Mouse (Mus musculus): Measurements from ENCODE around the gene Ccnjl. TPM values are rescaled to one million over a fixed set of nuclear protein-coding genes. Genes with fewer than 3 reads are reported as not detected.

Gene Ccnjl
- polyA plus RNA-seq (2015; fragmentation: Nextera tagmentation; extraction: Ambion mirVana): 13.9 and 15.1 TPM in 2 replicates

GRCm38 (mm10) chr11:43528683-43529499 is at the start of gene Ccnjl:
Gene Ccnjl (plus strand): TSS chr11:43528784.
- ATAC-seq: peak; percentile 92
- Histone ChIP-seq H3K27me3 (no peaks in the 10 kb centered on the region), H3K27ac (peak within 1 kb of the TSS; percentile 67), H3K4me2 (peak within 1 kb of the TSS; percentile 86), H3K36me3 (ENCODE audit: poor library complexity, severe bottlenecking) (peaks cover 9% of the 10 kb centered on the region; the same call in 1 of the 2 replicates), H3K9ac (peak within 1 kb of the TSS; percentile 79), H3K9me3 (replicated peaks) (no peaks in the 10 kb centered on the region), H3K4me3 (peak within 1 kb of the TSS; percentile 77), H3K4me1 (peaks cover 30% of the 10 kb centered on the region)
- WGBS: under 1% methylated on average over 71 of the region's 79 CpGs

GRCm38 (mm10) chr11:43479376-43479775 is 49.2 kb upstream of the Ccnjl start:
- Histone ChIP-seq H3K4me3 (no peak overlapping the region), H3K4me2 (no peak overlapping the region), H3K36me3 (ENCODE audit: poor library complexity, severe bottlenecking) (no peaks in the 10 kb centered on the region), H3K9ac (no peak overlapping the region), H3K27me3 (peaks cover 4% of the 10 kb centered on the region), H3K9me3 (replicated peaks) (no peaks in the 10 kb centered on the region), H3K4me1 (peaks cover 6% of the 10 kb centered on the region), H3K27ac (no peak overlapping the region)
- 96% methylated on average over 3 of the region's 3 CpGs for WGBS
- ATAC-seq: no peak

- H3K27ac ChIP-seq: no peak overlapping the region
- H3K27me3 ChIP-seq: no peaks in the 10 kb centered on the region; the same call in 1 of the 2 replicates
- WGBS: 57% methylated on average over 5 of the region's 5 CpGs
- no peak for ATAC-seq
- no peak overlapping the region for H3K4me2 ChIP-seq
- H3K4me3 ChIP-seq: no peak overlapping the region
- H3K9ac ChIP-seq: no peak overlapping the region
- no peaks in the 10 kb centered on the region for H3K36me3 ChIP-seq (ENCODE audit: poor library complexity, severe bottlenecking)
- H3K4me1 ChIP-seq: peaks cover 8% of the 10 kb centered on the region; the same call in 1 of the 2 replicates
- no peaks in the 10 kb centered on the region for H3K9me3 ChIP-seq (replicated peaks)
Observed at GRCm38 (mm10) chr11:43480561-43480960, 48.0 kb upstream of the Ccnjl start.

GRCm38 (mm10) chr11:43481672-43482522 is 46.7 kb upstream of the Ccnjl start:
- WGBS: 63% methylated on average over 3 of the region's 3 CpGs
- no peak overlapping the region for H3K4me3 ChIP-seq
- no peaks in the 10 kb centered on the region for H3K36me3 ChIP-seq (ENCODE audit: poor library complexity, severe bottlenecking)
- no peak for ATAC-seq
- no peaks in the 10 kb centered on the region for H3K9me3 ChIP-seq (replicated peaks)
- H3K27me3 ChIP-seq: no peaks in the 10 kb centered on the region; the same call in 1 of the 2 replicates
- H3K27ac ChIP-seq: no peak overlapping the region
- no peak overlapping the region for H3K9ac ChIP-seq
- H3K4me2 ChIP-seq: no peak overlapping the region
- H3K4me1 ChIP-seq: peaks cover 8% of the 10 kb centered on the region; the same call in 1 of the 2 replicates

GRCm38 (mm10) chr11:43483122-43483792 is 45.3 kb upstream of the Ccnjl start:
- no peak for ATAC-seq
- WGBS: 62% methylated on average over 6 of the region's 6 CpGs

GRCm38 (mm10) chr11:43484057-43484456 is 44.5 kb upstream of the Ccnjl start:
- Histone ChIP-seq H3K36me3 (ENCODE audit: poor library complexity, severe bottlenecking) (no peaks in the 10 kb centered on the region), H3K4me1 (peaks cover 8% of the 10 kb centered on the region; the same call in 1 of the 2 replicates), H3K9ac (no peak overlapping the region), H3K9me3 (replicated peaks) (no peaks in the 10 kb centered on the region), H3K27me3 (no peaks in the 10 kb centered on the region; the same call in 1 of the 2 replicates), H3K4me2 (no peak overlapping the region), H3K27ac (no peak overlapping the region), H3K4me3 (no peak overlapping the region)
- no peak for ATAC-seq
- WGBS: 78% methylated on average over 4 of the region's 4 CpGs

More at GRCm38 (mm10) chr11:43483122-43483792, 45.3 kb upstream of the Ccnjl start:
- Histone ChIP-seq H3K4me3 (no peak overlapping the region), H3K9ac (no peak overlapping the region), H3K27ac (no peak overlapping the region), H3K4me1 (peaks cover 8% of the 10 kb centered on the region; the same call in 1 of the 2 replicates), H3K36me3 (ENCODE audit: poor library complexity, severe bottlenecking) (no peaks in the 10 kb centered on the region), H3K27me3 (no peaks in the 10 kb centered on the region; the same call in 1 of the 2 replicates), H3K4me2 (no peak overlapping the region), H3K9me3 (replicated peaks) (no peaks in the 10 kb centered on the region)

GRCm38 (mm10) chr11:43484652-43485051 is 43.9 kb upstream of the Ccnjl start:
- 0 out of 2 replicates have a peak, but pooled peaks have one; percentile 50 for ATAC-seq
- Histone ChIP-seq H3K36me3 (ENCODE audit: poor library complexity, severe bottlenecking) (no peaks in the 10 kb centered on the region), H3K4me2 (peak overlapping the region; percentile 19; the same call in 1 of the 2 replicates), H3K4me1 (peaks cover 8% of the 10 kb centered on the region; the same call in 1 of the 2 replicates), H3K27me3 (no peaks in the 10 kb centered on the region; the same call in 1 of the 2 replicates), H3K4me3 (no peak overlapping the region), H3K27ac (no peak overlapping the region), H3K9ac (no peak overlapping the region), H3K9me3 (replicated peaks) (no peaks in the 10 kb centered on the region)
- 44% methylated on average over 11 of the region's 11 CpGs for WGBS

DNA sequence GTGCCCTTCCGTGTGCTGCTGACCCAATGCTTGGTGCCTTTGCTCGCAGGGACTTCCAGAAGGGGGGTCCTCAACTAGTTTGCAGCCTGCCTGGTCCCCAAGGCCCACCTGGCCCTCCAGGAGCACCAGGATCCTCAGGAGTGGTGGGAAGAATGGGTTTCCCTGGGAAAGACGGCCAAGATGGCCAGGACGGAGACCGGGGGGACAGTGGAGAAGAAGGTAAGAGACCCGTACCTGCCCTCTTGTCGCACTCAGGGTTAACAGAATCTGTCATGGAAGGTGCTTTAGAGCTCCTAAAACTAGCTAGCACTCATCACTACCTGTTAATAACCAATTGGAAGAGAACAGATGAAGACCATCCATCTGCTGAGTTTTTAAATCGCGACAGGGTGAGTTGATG is 42.7 kb upstream of the Ccnjl start:
- no peak for ATAC-seq
- no peak overlapping the region for H3K4me2 ChIP-seq
- no peak overlapping the region for H3K9ac ChIP-seq
- no peak overlapping the region for H3K4me3 ChIP-seq
- H3K27me3 ChIP-seq: no peaks in the 10 kb centered on the region; the same call in 1 of the 2 replicates
- WGBS: 84% methylated on average over 9 of the region's 9 CpGs
- no peaks in the 10 kb centered on the region for H3K9me3 ChIP-seq (replicated peaks)
- H3K36me3 ChIP-seq (ENCODE audit: poor library complexity, severe bottlenecking): no peaks in the 10 kb centered on the region
- peaks cover 8% of the 10 kb centered on the region; the same call in 1 of the 2 replicates for H3K4me1 ChIP-seq
- no peak overlapping the region for H3K27ac ChIP-seq

- Histone ChIP-seq H3K9me3 (replicated peaks) (no peaks in the 10 kb centered on the region), H3K36me3 (ENCODE audit: poor library complexity, severe bottlenecking) (no peaks in the 10 kb centered on the region), H3K4me3 (no peak overlapping the region), H3K9ac (no peak overlapping the region), H3K27ac (no peak overlapping the region), H3K4me1 (no peaks in the 10 kb centered on the region), H3K27me3 (no peaks in the 10 kb centered on the region), H3K4me2 (no peak overlapping the region)
- peak; percentile 36 for ATAC-seq
- 27% methylated on average over 7 of the region's 7 CpGs for WGBS
Observed at GRCm38 (mm10) chr11:43492663-43493062, 35.9 kb upstream of the Ccnjl start.

DNA sequence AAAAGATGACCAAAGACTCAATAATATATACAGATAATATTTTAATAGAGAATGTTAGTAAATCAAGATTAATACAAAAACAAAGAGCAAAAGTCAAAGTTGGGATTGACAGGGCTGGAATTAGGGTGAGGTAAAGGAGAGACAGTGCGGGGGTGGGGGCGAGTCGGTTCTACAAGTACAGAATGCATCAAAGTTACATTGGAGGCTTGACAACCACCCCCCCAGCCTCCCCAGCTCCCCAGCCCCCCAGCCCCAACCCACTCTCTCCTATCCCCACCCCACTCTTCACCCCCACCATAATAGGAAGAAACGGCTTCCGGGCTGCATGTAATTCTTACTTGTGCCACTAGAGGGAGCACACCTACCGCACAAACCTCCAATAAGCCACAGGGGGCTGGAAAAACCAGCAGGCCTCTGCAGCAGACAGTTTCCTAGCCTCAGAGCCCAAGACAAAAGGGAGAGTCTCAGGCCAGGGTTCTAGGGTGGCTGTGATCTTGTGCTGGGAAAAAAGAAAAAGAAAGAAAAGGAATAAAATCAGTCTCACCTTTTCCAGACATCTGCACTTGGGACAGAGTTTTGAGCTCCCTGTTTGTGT is 34.7 kb upstream of the Ccnjl start:
- WGBS: 13% methylated on average over 6 of the region's 6 CpGs
- Histone ChIP-seq H3K4me3 (no peak overlapping the region), H3K4me2 (no peak overlapping the region), H3K27ac (no peak overlapping the region), H3K27me3 (no peaks in the 10 kb centered on the region), H3K9me3 (replicated peaks) (no peaks in the 10 kb centered on the region; the same call in 1 of the 2 replicates), H3K9ac (no peak overlapping the region), H3K36me3 (ENCODE audit: poor library complexity, severe bottlenecking) (no peaks in the 10 kb centered on the region), H3K4me1 (no peaks in the 10 kb centered on the region)
- ATAC-seq: peak; percentile 82

DNA sequence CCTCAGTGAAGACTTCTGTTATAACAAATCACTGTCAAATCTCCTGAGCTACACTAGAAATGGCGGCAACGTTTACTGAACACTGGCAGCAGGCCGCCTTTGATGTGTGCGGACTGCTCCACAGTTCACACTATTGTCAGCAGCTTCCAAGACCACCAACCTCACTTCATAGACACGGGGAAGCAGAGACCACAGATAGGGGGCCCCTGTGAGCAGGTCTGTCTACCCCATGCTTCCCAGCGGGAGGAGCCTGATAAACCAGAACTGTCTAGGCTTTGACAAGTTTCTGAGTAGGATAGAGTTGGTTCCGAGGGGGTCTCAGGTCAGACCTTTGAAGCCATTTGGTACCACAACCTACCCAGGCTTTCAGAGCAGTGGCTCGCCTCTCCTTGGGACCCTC is 33.5 kb upstream of the Ccnjl start:
- Histone ChIP-seq H3K36me3 (ENCODE audit: poor library complexity, severe bottlenecking) (no peaks in the 10 kb centered on the region), H3K4me2 (no peak overlapping the region), H3K27me3 (no peaks in the 10 kb centered on the region), H3K4me3 (no peak overlapping the region), H3K9ac (no peak overlapping the region), H3K4me1 (no peaks in the 10 kb centered on the region), H3K9me3 (replicated peaks) (no peaks in the 10 kb centered on the region; the same call in 1 of the 2 replicates), H3K27ac (no peak overlapping the region)
- ATAC-seq: no peak; the same call in 1 of the 2 replicates
- WGBS: 45% methylated on average over 8 of the region's 8 CpGs
